Mouse (Mus musculus): Measurements from ENCODE around the gene Stx6. TPM values are rescaled to one million over a fixed set of nuclear protein-coding genes. Genes with fewer than 3 reads are reported as not detected.

Stx6 gene
- polyA plus RNA-seq, 1 experiment = 26.0 TPM

DNA sequence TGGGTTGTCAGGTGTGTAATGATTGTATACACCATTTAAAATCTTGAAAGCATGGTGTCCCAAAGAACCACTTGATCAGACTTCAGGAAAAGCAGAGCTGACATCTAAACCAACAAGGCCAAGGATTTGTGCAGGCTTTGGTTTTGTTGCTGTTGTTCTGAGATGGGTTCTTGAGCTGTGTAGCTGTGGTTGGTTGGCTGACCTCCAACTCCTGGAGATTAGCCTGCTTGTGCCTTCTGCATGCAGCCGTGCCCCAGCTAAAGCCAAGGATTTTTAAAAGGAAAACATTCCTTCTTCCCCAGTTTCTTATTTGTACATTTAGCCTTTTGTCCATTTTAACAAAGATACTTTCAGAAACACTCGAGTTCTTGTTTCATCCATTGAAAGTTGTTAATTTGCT lies 33.2 kb downstream of the Stx6 start:
- Histone ChIP-seq H3K79me2 (ENCODE audit: control insufficient read depth, insufficient read depth) (no peaks in the 10 kb centered on the region), H3K36me3 (ENCODE audit: control insufficient read depth, insufficient read depth) (peaks cover 12% of the 10 kb centered on the region), H3K4me2 (ENCODE audit: low read depth) (no peak overlapping the region), H3K4me3 (no peak overlapping the region), H3K27me3 (ENCODE audit: control insufficient read depth, insufficient read depth, insufficient read length) (no peaks in the 10 kb centered on the region), H3ac (ENCODE audit: control insufficient read depth, insufficient read length) (no peak overlapping the region)
- TF ChIP-seq POLR2AphosphoS2 (IDR thresholded peaks at IDR 0.05; ENCODE audit: insufficient read length, low read depth) (no peak), TCF12 (IDR thresholded peaks at IDR 0.05; ENCODE audit: insufficient read depth, poor library complexity, severe bottlenecking) (no peak), MAX (IDR thresholded peaks at IDR 0.05; ENCODE audit: low read depth) (no peak), MYOD1 (IDR thresholded peaks at IDR 0.05; ENCODE audit: control insufficient read depth in 1 of 3, insufficient read length in 2 of 3, low read depth in 2 of 3) (no peak), SRF (IDR thresholded peaks at IDR 0.05; ENCODE audit: control insufficient read depth, insufficient read length, low read depth) (no peak), USF1 (IDR thresholded peaks at IDR 0.05; ENCODE audit: low read depth) (no peak), E2F4 (IDR thresholded peaks at IDR 0.05; ENCODE audit: insufficient read depth) (no peak), TCF3 (IDR thresholded peaks at IDR 0.05; ENCODE audit: insufficient read length, low read depth) (no peak), POLR2A (IDR thresholded peaks at IDR 0.05; ENCODE audit: insufficient read length, low read depth) (no peak), CEBPB (IDR thresholded peaks at IDR 0.05; ENCODE audit: insufficient read depth, poor library complexity, severe bottlenecking) (no peak)

DNA sequence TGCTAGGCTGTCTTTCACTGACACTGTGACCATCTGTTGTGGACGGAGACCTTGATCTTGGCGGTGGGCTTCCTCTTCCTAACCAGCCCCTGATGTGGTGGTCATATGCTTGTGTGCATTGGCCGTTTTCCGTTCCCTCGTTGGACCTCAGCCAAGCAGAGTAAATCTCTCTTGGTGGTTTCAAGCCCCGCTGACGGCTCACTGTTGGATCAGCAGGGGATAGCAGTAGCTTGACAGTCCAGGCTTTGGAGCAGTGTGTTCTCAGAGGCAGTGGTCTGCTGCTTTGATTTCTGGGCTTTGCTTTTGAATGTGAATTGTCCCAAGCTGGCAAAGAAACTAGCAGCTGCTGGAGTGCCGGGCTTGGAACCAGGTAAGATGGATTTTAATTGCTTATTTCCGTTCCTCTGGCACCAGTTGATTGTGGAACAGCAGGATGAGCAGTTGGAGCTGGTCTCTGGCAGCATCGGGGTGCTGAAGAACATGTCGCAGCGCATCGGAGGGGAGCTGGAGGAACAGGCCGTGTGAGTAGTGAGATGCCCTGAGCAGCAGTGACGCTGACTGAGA lies 34.4 kb downstream of the Stx6 start:
- Histone ChIP-seq H3K27me3 (ENCODE audit: control insufficient read depth, insufficient read depth, insufficient read length) (no peaks in the 10 kb centered on the region), H3K4me2 (ENCODE audit: low read depth) (no peak overlapping the region), H3K4me3 (no peak overlapping the region), H3ac (ENCODE audit: control insufficient read depth, insufficient read length) (no peak overlapping the region), H3K79me2 (ENCODE audit: control insufficient read depth, insufficient read depth) (no peaks in the 10 kb centered on the region), H3K36me3 (ENCODE audit: control insufficient read depth, insufficient read depth) (peaks cover 8% of the 10 kb centered on the region)
- TF ChIP-seq E2F4 (IDR thresholded peaks at IDR 0.05; ENCODE audit: insufficient read depth) (no peak), POLR2AphosphoS2 (IDR thresholded peaks at IDR 0.05; ENCODE audit: insufficient read length, low read depth) (no peak), MAX (IDR thresholded peaks at IDR 0.05; ENCODE audit: low read depth) (no peak), USF1 (IDR thresholded peaks at IDR 0.05; ENCODE audit: low read depth) (no peak), REST (IDR thresholded peaks at IDR 0.05; ENCODE audit: insufficient read depth, insufficient read length) (no peak), POLR2A (IDR thresholded peaks at IDR 0.05; ENCODE audit: insufficient read length, low read depth) (no peak), MYOD1 (IDR thresholded peaks at IDR 0.05; ENCODE audit: control insufficient read depth in 1 of 3, insufficient read length in 2 of 3, low read depth in 2 of 3) (no peak), SRF (IDR thresholded peaks at IDR 0.05; ENCODE audit: control insufficient read depth, insufficient read length, low read depth) (no peak), MYOG (IDR thresholded peaks at IDR 0.05; ENCODE audit: control insufficient read depth in 1 of 3, insufficient read depth in 1 of 3, insufficient read length in 2 of 3, low read depth in 2 of 3) (no peak), CEBPB (IDR thresholded peaks at IDR 0.05; ENCODE audit: insufficient read depth, poor library complexity, severe bottlenecking) (no peak)

DNA sequence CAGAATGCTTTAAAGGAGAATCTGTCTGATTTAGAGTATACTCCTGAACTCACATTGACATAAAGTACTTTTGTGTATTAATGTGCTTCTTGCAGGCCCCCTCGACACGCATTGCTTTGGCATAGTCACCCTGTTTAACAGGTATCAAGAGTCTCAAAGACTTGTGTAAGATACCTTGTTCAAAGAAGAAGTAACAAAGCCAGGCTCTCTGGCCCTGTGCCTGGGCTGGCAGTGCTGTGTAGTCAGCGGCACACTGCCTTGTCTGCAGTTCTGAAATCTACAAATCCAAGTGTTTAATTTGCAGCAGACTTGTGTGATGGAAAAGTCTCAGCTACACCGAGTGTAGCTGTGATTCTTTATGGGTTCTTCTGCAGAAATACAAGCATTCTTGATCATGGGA lies 38.2 kb downstream of the Stx6 start:
- no peak overlapping the region for H3K4me2 ChIP-seq (ENCODE audit: low read depth)
- H3K36me3 ChIP-seq (ENCODE audit: control insufficient read depth, insufficient read depth) = peaks cover 4% of the 10 kb centered on the region
- TF ChIP-seq MYOG (IDR thresholded peaks at IDR 0.05; ENCODE audit: control insufficient read depth in 1 of 3, insufficient read depth in 1 of 3, insufficient read length in 2 of 3, low read depth in 2 of 3) (no peak), POLR2A (IDR thresholded peaks at IDR 0.05; ENCODE audit: insufficient read length, low read depth) (no peak), SRF (IDR thresholded peaks at IDR 0.05; ENCODE audit: control insufficient read depth, insufficient read length, low read depth) (no peak), CEBPB (IDR thresholded peaks at IDR 0.05; ENCODE audit: insufficient read depth, poor library complexity, severe bottlenecking) (no peak), POLR2AphosphoS2 (IDR thresholded peaks at IDR 0.05; ENCODE audit: insufficient read length, low read depth) (no peak), TCF3 (IDR thresholded peaks at IDR 0.05; ENCODE audit: insufficient read length, low read depth) (no peak), USF1 (IDR thresholded peaks at IDR 0.05; ENCODE audit: low read depth) (no peak), MAX (IDR thresholded peaks at IDR 0.05; ENCODE audit: low read depth) (no peak), TCF12 (IDR thresholded peaks at IDR 0.05; ENCODE audit: insufficient read depth, poor library complexity, severe bottlenecking) (no peak), MYOD1 (IDR thresholded peaks at IDR 0.05; ENCODE audit: control insufficient read depth in 1 of 3, insufficient read length in 2 of 3, low read depth in 2 of 3) (no peak), E2F4 (IDR thresholded peaks at IDR 0.05; ENCODE audit: insufficient read depth) (no peak), REST (IDR thresholded peaks at IDR 0.05; ENCODE audit: insufficient read depth, insufficient read length) (no peak)
- H3K79me2 ChIP-seq (ENCODE audit: control insufficient read depth, insufficient read depth) = no peaks in the 10 kb centered on the region
- no peaks in the 10 kb centered on the region for H3K27me3 ChIP-seq (ENCODE audit: control insufficient read depth, insufficient read depth, insufficient read length)
- H3K4me3 ChIP-seq = no peak overlapping the region
- no peak overlapping the region for H3ac ChIP-seq (ENCODE audit: control insufficient read depth, insufficient read length)

DNA sequence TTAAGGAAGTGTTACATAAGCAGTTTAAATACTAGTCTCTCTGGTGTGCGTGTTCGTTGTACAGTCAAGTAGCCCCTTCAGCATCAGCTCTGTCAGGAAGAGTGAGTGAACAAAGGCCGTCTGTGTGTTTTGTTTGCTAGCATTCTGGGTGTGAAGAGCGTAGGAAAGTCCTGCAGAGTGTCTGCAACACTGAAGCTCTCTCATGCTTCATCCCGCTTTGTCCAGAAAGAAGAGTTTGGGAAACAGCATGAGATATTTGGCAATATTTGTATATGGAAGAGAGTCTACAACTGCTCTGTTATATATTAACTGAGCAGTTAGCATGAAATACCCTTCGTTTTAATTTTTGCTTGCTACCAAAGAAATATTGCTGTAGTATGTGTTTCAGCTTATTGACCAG lies 41.0 kb downstream of the Stx6 start:
- TF ChIP-seq POLR2A (IDR thresholded peaks at IDR 0.05; ENCODE audit: insufficient read length, low read depth) (no peak), POLR2AphosphoS2 (IDR thresholded peaks at IDR 0.05; ENCODE audit: insufficient read length, low read depth) (no peak), MAX (IDR thresholded peaks at IDR 0.05; ENCODE audit: low read depth) (no peak), SRF (IDR thresholded peaks at IDR 0.05; ENCODE audit: control insufficient read depth, insufficient read length, low read depth) (no peak), MYOG (IDR thresholded peaks at IDR 0.05; ENCODE audit: control insufficient read depth in 1 of 3, insufficient read depth in 1 of 3, insufficient read length in 2 of 3, low read depth in 2 of 3) (no peak), USF1 (IDR thresholded peaks at IDR 0.05; ENCODE audit: low read depth) (no peak), TCF3 (IDR thresholded peaks at IDR 0.05; ENCODE audit: insufficient read length, low read depth) (no peak), TCF12 (IDR thresholded peaks at IDR 0.05; ENCODE audit: insufficient read depth, poor library complexity, severe bottlenecking) (no peak), E2F4 (IDR thresholded peaks at IDR 0.05; ENCODE audit: insufficient read depth) (no peak), CEBPB (IDR thresholded peaks at IDR 0.05; ENCODE audit: insufficient read depth, poor library complexity, severe bottlenecking) (no peak), REST (IDR thresholded peaks at IDR 0.05; ENCODE audit: insufficient read depth, insufficient read length) (no peak), MYOD1 (IDR thresholded peaks at IDR 0.05; ENCODE audit: control insufficient read depth in 1 of 3, insufficient read length in 2 of 3, low read depth in 2 of 3) (no peak)
- H3K4me2 ChIP-seq (ENCODE audit: low read depth) = no peak overlapping the region
- no peaks in the 10 kb centered on the region for H3K27me3 ChIP-seq (ENCODE audit: control insufficient read depth, insufficient read depth, insufficient read length)
- no peak overlapping the region for H3ac ChIP-seq (ENCODE audit: control insufficient read depth, insufficient read length)
- no peaks in the 10 kb centered on the region for H3K79me2 ChIP-seq (ENCODE audit: control insufficient read depth, insufficient read depth)
- peaks cover 7% of the 10 kb centered on the region for H3K36me3 ChIP-seq (ENCODE audit: control insufficient read depth, insufficient read depth)
- H3K4me3 ChIP-seq = no peak overlapping the region
